Mouse (Mus musculus): ENCODE data around the gene T. TPM values are rescaled to one million over a fixed set of nuclear protein-coding genes. Genes with fewer than 3 reads are reported as not detected.
"Not testable (repeated sequence)": the region's sequence is repeated elsewhere in the genome, so short reads cannot be mapped to it uniquely, and the experiment has no call there.

Gene T
- total RNA-seq (2021) = not detected
- 0.26 and 0.28 TPM in 2 replicates for polyA plus RNA-seq (2012; rRNA removed)
- long read RNA-seq = 0 reads

GRCm38 (mm10) chr17:8433978-8434960, at the start of gene T:
TSS of gene T (plus strand) at chr17:8434423.
- DNase-seq = no peak

- DNase-seq = no peak
Observed at GRCm38 (mm10) chr17:8385441-8385840, 48.8 kb upstream of the T start.

- DNase-seq = no peak
Observed at GRCm38 (mm10) chr17:8388463-8388862, 45.8 kb upstream of the T start.

GRCm38 (mm10) chr17:8388990-8389789, 45.0 kb upstream of the T start:
- no peak for DNase-seq

- no peak for DNase-seq
Observed at GRCm38 (mm10) chr17:8389790-8390095, 44.5 kb upstream of the T start.

GRCm38 (mm10) chr17:8390487-8390886, 43.7 kb upstream of the T start:
- DNase-seq = no peak

GRCm38 (mm10) chr17:8396371-8396770, 37.9 kb upstream of the T start:
- no peak for DNase-seq

GRCm38 (mm10) chr17:8397946-8398345, 36.3 kb upstream of the T start:
- DNase-seq = no peak

GRCm38 (mm10) chr17:8403932-8404331, 30.3 kb upstream of the T start:
- DNase-seq = not testable (repeated sequence)

GRCm38 (mm10) chr17:8406285-8406684, 27.9 kb upstream of the T start:
- DNase-seq = no peak

- DNase-seq = not testable (repeated sequence)
Observed at GRCm38 (mm10) chr17:8408002-8408401, 26.2 kb upstream of the T start.

GRCm38 (mm10) chr17:8408589-8409295, 25.5 kb upstream of the T start:
- DNase-seq = no peak

GRCm38 (mm10) chr17:8410330-8410729, 23.9 kb upstream of the T start:
- DNase-seq = no peak

GRCm38 (mm10) chr17:8413656-8414055, 20.6 kb upstream of the T start:
- no peak for DNase-seq

GRCm38 (mm10) chr17:8415533-8415932, 18.7 kb upstream of the T start:
- DNase-seq = no peak

- no peak for DNase-seq
Observed at GRCm38 (mm10) chr17:8416865-8417264, 17.4 kb upstream of the T start.

GRCm38 (mm10) chr17:8420739-8421138, 13.5 kb upstream of the T start:
- DNase-seq = no peak

GRCm38 (mm10) chr17:8421517-8421916, 12.7 kb upstream of the T start:
- DNase-seq = no peak

GRCm38 (mm10) chr17:8423283-8423682, 10.9 kb upstream of the T start:
- DNase-seq = no peak

GRCm38 (mm10) chr17:8429436-8429835, 4.8 kb upstream of the T start:
- DNase-seq = no peak

GRCm38 (mm10) chr17:8429896-8430295, 4.3 kb upstream of the T start:
- no peak for DNase-seq

GRCm38 (mm10) chr17:8432179-8432800, 1.9 kb upstream of the T start:
- DNase-seq = no peak
